Mouse (Mus musculus) mesoderm, embryonic 11.5 days (tissue): Measurements from ENCODE around the gene Rab20.

Experiments used
- DNase-seq: peaks from one replicate; pipeline ENCODE4 v3.0.0-alpha.2; 2012; ENCODE audit warnings: low read depth, low spot score

The Rab20 gene

GRCm38 (mm10) chr8:11405722-11406481 lies 72.6 kb downstream of the Rab20 start:
- no peak for DNase-seq

GRCm38 (mm10) chr8:11404614-11405013 lies 73.9 kb downstream of the Rab20 start:
- DNase-seq: no peak

DNA sequence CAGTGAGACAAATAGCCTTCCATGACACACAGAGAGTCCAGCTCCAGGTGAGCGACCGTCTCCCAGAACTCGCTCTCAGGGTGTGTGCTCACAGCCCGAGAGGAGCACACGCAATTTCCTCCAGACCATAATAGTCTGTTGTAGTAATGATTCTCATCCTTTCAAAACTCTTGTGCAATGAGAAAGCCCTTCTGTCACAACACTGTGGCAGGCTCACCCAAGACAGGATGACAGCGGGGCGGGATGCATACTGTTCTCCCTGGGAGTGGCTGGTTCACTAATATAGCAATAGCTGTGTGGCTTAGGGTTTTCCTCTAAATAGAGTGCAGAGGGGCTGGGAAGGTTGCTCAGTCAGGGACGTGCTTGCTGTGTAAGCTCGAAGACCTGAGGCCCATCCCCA lies 74.7 kb downstream of the Rab20 start:
- no peak for DNase-seq
